Mouse (Mus musculus) forebrain, embryonic 15.5 days (tissue): ENCODE data around the gene Rnase11. TPM values are rescaled to one million over a fixed set of nuclear protein-coding genes. Genes with fewer than 3 reads are reported as not detected.
A peak's percentile ranks its signal among the peaks of the same experiment; 100 is the strongest.

ENCODE experiments used
- ATAC-seq: fragments of 200-750 bp; cut with Nextera tagmentation; replicated peaks from 2 replicates; pipeline ENCODE4 v1.8.0; 2017; ENCODE audit warnings: mild to moderate bottlenecking, moderate TSS enrichment, moderate library complexity
- H3K27ac ChIP-seq: fragments of 300-500 bp; sonication (generic); replicated peaks from 2 replicates; pipeline ENCODE4 v1.5.1; 2015; ENCODE audit warnings: mild to moderate bottlenecking, inconsistent platforms
- H3K27me3 ChIP-seq: fragments of 300-500 bp; sonication (generic); 2 replicates; pipeline ENCODE4 v1.6.1; 2015; ENCODE audit warnings: inconsistent platforms
- H3K36me3 ChIP-seq: fragments of 300-500 bp; sonication (generic); 2 replicates; pipeline ENCODE4 v1.6.1; 2015; ENCODE audit warnings: mild to moderate bottlenecking, inconsistent platforms
- H3K4me1 ChIP-seq: fragments of 300-500 bp; sonication (generic); 2 replicates; pipeline ENCODE4 v1.6.1; 2015; ENCODE audit warnings: inconsistent platforms
- H3K4me2 ChIP-seq: fragments of 300-500 bp; sonication (generic); replicated peaks from 2 replicates; pipeline ENCODE4 v1.6.1; 2015; ENCODE audit warnings: mild to moderate bottlenecking, inconsistent platforms
- H3K4me3 ChIP-seq: fragments of 300-500 bp; sonication (generic); 2 replicates; pipeline ENCODE4 v1.5.1; 2015; ENCODE audit warnings: mild to moderate bottlenecking, inconsistent platforms
- H3K9ac ChIP-seq: fragments of 300-500 bp; sonication (generic); replicated peaks from 2 replicates; pipeline ENCODE4 v1.6.1; 2015; ENCODE audit warnings: mild to moderate bottlenecking, inconsistent platforms
- H3K9me3 ChIP-seq: fragments of 300-500 bp; sonication (generic); 2 replicates; pipeline ENCODE4 v1.6.1; 2016; ENCODE audit warnings: inconsistent platforms
- WGBS: fragments of 180-500 bp; shearing (Covaris S2); methylation state at CpG from one replicate; pipeline ENCODE4 v1.1.7; 2015; ENCODE audit warnings: mixed read lengths; 5-methylcytosine and 5-hydroxymethylcytosine counted together
- polyA plus RNA-seq: library from polyadenylated mRNA; unstranded; fragments of >200 nt; fragmentation: Nextera tagmentation; extraction: Ambion mirVana; gene quantifications from 2 replicates; pipeline ENCODE4 v1.2.1, GENCODE M21; 2015

Gene Rnase11
- polyA plus RNA-seq, 1 experiment from 2014 or later = not detected

- 0% methylated on average over 15 of the region's 15 CpGs for WGBS
- Histone ChIP-seq H3K4me1 (peaks cover 19% of the 10 kb centered on the region), H3K9me3 (no peaks in the 10 kb centered on the region), H3K4me2 (peak overlapping the region; percentile 79), H3K27me3 (no peaks in the 10 kb centered on the region; the same call in 1 of the 2 replicates), H3K9ac (peak overlapping the region; percentile 52), H3K36me3 (no peaks in the 10 kb centered on the region), H3K27ac (peak overlapping the region; percentile 77), H3K4me3 (peak overlapping the region; percentile 72)
- ATAC-seq = no peak
These were observed 39.7 kb upstream of the Rnase11 start for GRCm38 (mm10) chr14:51089674-51090076.

- peak overlapping the region; percentile 72 for H3K4me3 ChIP-seq
- no peaks in the 10 kb centered on the region; the same call in 1 of the 2 replicates for H3K27me3 ChIP-seq
- H3K9me3 ChIP-seq = no peaks in the 10 kb centered on the region
- peak; percentile 95 for ATAC-seq
- H3K36me3 ChIP-seq = no peaks in the 10 kb centered on the region
- H3K27ac ChIP-seq = peak overlapping the region; percentile 77
- WGBS = under 1% methylated on average over 34 of the region's 34 CpGs
- H3K4me2 ChIP-seq = peak overlapping the region; percentile 79
- peak overlapping the region; percentile 52 for H3K9ac ChIP-seq
- H3K4me1 ChIP-seq = peaks cover 19% of the 10 kb centered on the region
These were observed 39.2 kb upstream of the Rnase11 start for GRCm38 (mm10) chr14:51088970-51089673.

- peak; percentile 23 for ATAC-seq
- H3K36me3 ChIP-seq = no peaks in the 10 kb centered on the region
- under 1% methylated on average over 23 of the region's 23 CpGs for WGBS
- H3K27ac ChIP-seq = peak overlapping the region; percentile 77
- no peaks in the 10 kb centered on the region for H3K9me3 ChIP-seq
- H3K4me2 ChIP-seq = peak overlapping the region; percentile 79
- H3K4me1 ChIP-seq = peaks cover 24% of the 10 kb centered on the region
- peak overlapping the region; percentile 47 for H3K9ac ChIP-seq
- H3K27me3 ChIP-seq = peaks cover 4% of the 10 kb centered on the region; the same call in 1 of the 2 replicates
- peak overlapping the region; percentile 72 for H3K4me3 ChIP-seq
These were observed 38.4 kb upstream of the Rnase11 start for GRCm38 (mm10) chr14:51088166-51088969.

GRCm38 (mm10) chr14:51087762-51088161, 37.8 kb upstream of the Rnase11 start:
- WGBS = 8% methylated on average over 9 of the region's 9 CpGs
- H3K9ac ChIP-seq = peak overlapping the region; percentile 43; the same call in 1 of the 2 replicates
- H3K36me3 ChIP-seq = no peaks in the 10 kb centered on the region

GRCm38 (mm10) chr14:51085911-51086310, 35.9 kb upstream of the Rnase11 start:
- H3K27ac ChIP-seq = no peak overlapping the region
- ATAC-seq = no peak
- no peaks in the 10 kb centered on the region for H3K9me3 ChIP-seq
- 74% methylated on average over 4 of the region's 4 CpGs for WGBS
- H3K4me1 ChIP-seq = peaks cover 26% of the 10 kb centered on the region
- no peaks in the 10 kb centered on the region for H3K36me3 ChIP-seq
- H3K27me3 ChIP-seq = peaks cover 7% of the 10 kb centered on the region; the same call in 1 of the 2 replicates
- H3K4me3 ChIP-seq = no peak overlapping the region
- H3K4me2 ChIP-seq = no peak overlapping the region
- no peak overlapping the region for H3K9ac ChIP-seq

More at GRCm38 (mm10) chr14:51087762-51088161, 37.8 kb upstream of the Rnase11 start:
- Histone ChIP-seq H3K9me3 (no peaks in the 10 kb centered on the region), H3K4me3 (peak overlapping the region; percentile 72), H3K4me1 (peaks cover 30% of the 10 kb centered on the region), H3K27ac (no peak overlapping the region), H3K27me3 (peaks cover 7% of the 10 kb centered on the region; the same call in 1 of the 2 replicates), H3K4me2 (peak overlapping the region; percentile 79)
- ATAC-seq = no peak

- Histone ChIP-seq H3K27me3 (peaks cover 7% of the 10 kb centered on the region; the same call in 1 of the 2 replicates), H3K4me2 (no peak overlapping the region), H3K4me1 (peaks cover 25% of the 10 kb centered on the region), H3K9ac (no peak overlapping the region), H3K27ac (no peak overlapping the region), H3K4me3 (no peak overlapping the region), H3K36me3 (no peaks in the 10 kb centered on the region), H3K9me3 (no peaks in the 10 kb centered on the region)
- ATAC-seq = no peak
- 84% methylated on average over 2 of the region's 2 CpGs for WGBS
These were observed 35.1 kb upstream of the Rnase11 start for GRCm38 (mm10) chr14:51085086-51085485.

DNA sequence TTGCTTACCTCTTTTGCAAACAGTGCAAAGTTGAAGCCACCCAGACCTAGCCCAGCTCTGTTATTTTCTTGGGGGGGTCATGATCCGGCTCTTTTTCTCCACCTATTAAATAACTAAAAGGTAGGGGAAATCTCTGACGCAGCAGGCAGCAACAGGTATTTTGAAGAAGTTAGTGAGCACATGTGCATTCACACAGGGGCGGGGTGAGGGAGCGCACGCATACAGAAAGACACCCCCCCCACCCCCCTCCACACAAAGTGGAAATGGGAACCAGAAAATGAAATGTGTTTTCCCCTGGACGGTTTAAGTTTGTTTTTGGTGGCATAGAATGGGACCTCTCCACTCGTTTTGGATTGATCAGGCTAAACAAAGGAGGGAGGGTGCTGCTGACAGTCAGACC, 33.8 kb upstream of the Rnase11 start:
- Histone ChIP-seq H3K36me3 (no peaks in the 10 kb centered on the region), H3K27me3 (peaks cover 7% of the 10 kb centered on the region; the same call in 1 of the 2 replicates), H3K9ac (0 out of 2 replicates have a peak overlapping the region, but pooled peaks have one; percentile 5), H3K27ac (no peak overlapping the region), H3K4me1 (peaks cover 23% of the 10 kb centered on the region), H3K9me3 (no peaks in the 10 kb centered on the region), H3K4me2 (peak overlapping the region; percentile 59), H3K4me3 (peak overlapping the region; percentile 43)
- 8% methylated on average over 7 of the region's 7 CpGs for WGBS
- no peak for ATAC-seq

DNA sequence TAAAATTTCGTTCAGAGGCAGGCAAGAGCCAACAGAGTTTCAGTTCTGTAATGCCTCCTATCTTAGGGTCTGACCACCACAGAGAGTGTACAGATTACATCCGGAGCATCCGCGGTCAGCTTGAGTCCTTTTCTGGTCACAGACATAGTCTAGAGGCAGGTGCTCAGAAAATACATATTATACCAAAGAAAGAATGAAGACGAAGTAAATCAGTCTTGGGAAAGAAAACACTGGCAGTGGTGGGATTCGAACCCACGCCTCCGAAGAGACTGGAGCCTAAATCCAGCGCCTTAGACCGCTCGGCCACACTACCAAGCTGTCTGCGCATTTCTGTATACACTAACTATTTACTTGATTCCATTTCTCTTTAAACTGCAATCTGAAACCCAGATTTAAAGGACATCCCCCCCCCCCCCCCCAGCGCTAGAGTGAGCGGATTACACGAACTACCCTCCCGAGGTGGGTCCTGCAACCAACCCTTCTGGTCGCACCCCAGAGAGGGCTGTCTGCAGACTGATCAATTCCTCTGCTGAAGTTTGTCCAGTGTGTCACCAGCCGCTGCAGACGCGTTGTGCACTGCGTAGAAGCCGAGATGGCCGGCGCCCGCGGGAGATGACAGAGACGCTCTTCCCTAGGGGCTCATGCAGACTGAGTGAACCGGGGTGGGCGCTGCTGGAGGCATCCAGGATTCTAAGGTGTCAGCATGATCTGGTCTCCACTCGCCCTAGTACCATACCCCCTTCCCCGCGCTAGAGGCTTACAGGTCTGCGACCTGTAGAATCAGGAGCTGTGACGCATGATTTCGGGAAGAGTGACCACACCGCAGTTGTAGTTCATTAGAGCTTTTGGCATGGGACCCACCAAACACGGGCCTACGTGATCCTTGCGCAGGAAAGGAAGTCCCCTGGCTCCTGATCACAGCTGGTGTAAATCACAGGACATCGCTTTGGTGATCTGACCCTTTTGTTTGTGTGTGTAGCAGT, 32.9 kb upstream of the Rnase11 start:
- Histone ChIP-seq H3K9ac (peak overlapping the region; percentile 5), H3K4me2 (peak overlapping the region; percentile 59), H3K4me3 (peak overlapping the region; percentile 43), H3K36me3 (no peaks in the 10 kb centered on the region), H3K27me3 (peaks cover 7% of the 10 kb centered on the region; the same call in 1 of the 2 replicates), H3K9me3 (no peaks in the 10 kb centered on the region), H3K27ac (no peak overlapping the region), H3K4me1 (peaks cover 15% of the 10 kb centered on the region)
- WGBS = 3% methylated on average over 40 of the region's 40 CpGs
- peak; percentile 72 for ATAC-seq

GRCm38 (mm10) chr14:51081035-51081434, 31.1 kb upstream of the Rnase11 start:
- no peak overlapping the region for H3K27ac ChIP-seq
- 84% methylated on average over 2 of the region's 2 CpGs for WGBS

GRCm38 (mm10) chr14:51079180-51079579, 29.2 kb upstream of the Rnase11 start:
- Histone ChIP-seq H3K4me1 (peaks cover 15% of the 10 kb centered on the region), H3K4me3 (no peak overlapping the region), H3K9ac (no peak overlapping the region), H3K27me3 (peaks cover 7% of the 10 kb centered on the region; the same call in 1 of the 2 replicates), H3K9me3 (no peaks in the 10 kb centered on the region), H3K27ac (no peak overlapping the region), H3K4me2 (no peak overlapping the region), H3K36me3 (no peaks in the 10 kb centered on the region)
- WGBS = 91% methylated on average over 1 of the region's 1 CpGs
- ATAC-seq = no peak

More at GRCm38 (mm10) chr14:51081035-51081434, 31.1 kb upstream of the Rnase11 start:
- Histone ChIP-seq H3K4me1 (peaks cover 15% of the 10 kb centered on the region), H3K4me3 (no peak overlapping the region), H3K36me3 (no peaks in the 10 kb centered on the region), H3K9me3 (no peaks in the 10 kb centered on the region), H3K9ac (no peak overlapping the region), H3K4me2 (no peak overlapping the region), H3K27me3 (peaks cover 7% of the 10 kb centered on the region; the same call in 1 of the 2 replicates)
- ATAC-seq = no peak

- Histone ChIP-seq H3K36me3 (no peaks in the 10 kb centered on the region), H3K27ac (no peak within 1 kb of the TSS), H3K9me3 (no peaks in the 10 kb centered on the region), H3K4me2 (no peak within 1 kb of the TSS), H3K4me3 (no peak within 1 kb of the TSS), H3K9ac (no peak within 1 kb of the TSS), H3K4me1 (no peaks in the 10 kb centered on the region), H3K27me3 (no peaks in the 10 kb centered on the region)
- no peak for ATAC-seq
- WGBS = 89% methylated on average over 3 of the region's 3 CpGs
These were observed 24.4 kb upstream of the Rnase11 start, which contains the start of gene Olfr750 for GRCm38 (mm10) chr14:51074335-51074734. Olfr750 (minus strand) TSS chr14:51074435.
